Mouse (Mus musculus) liver, embryonic 14.5 days (tissue): Measurements from ENCODE around the gene Gm14325.
"Not testable (repeated sequence)": the region's sequence is repeated elsewhere in the genome, so short reads cannot be mapped to it uniquely, and the experiment has no call there.

Experiments
- CTCF ChIP-seq: IDR thresholded peaks from 2 replicates; pipeline ENCODE4 v1.5.1; 2016; ENCODE audit warnings: antibody characterized with exemption, low read depth, control low read depth
- EP300 ChIP-seq: IDR thresholded peaks from 2 replicates; pipeline ENCODE4 v1.6.1; 2016; ENCODE audit warnings: antibody characterized with exemption, low read depth

GRCm38 (mm10) chr2:177806170-177806569 is 34.0 kb downstream of the Gm14325 start:
- TF ChIP-seq CTCF, EP300: not testable (repeated sequence)
